Mouse (Mus musculus) kidney, adult 18-20 months (tissue): ENCODE results near the gene Ssh2.

Experiments
- DNase-seq: peaks from one replicate; pipeline ENCODE4 v3.0.0; 2021

Ssh2 gene

DNA sequence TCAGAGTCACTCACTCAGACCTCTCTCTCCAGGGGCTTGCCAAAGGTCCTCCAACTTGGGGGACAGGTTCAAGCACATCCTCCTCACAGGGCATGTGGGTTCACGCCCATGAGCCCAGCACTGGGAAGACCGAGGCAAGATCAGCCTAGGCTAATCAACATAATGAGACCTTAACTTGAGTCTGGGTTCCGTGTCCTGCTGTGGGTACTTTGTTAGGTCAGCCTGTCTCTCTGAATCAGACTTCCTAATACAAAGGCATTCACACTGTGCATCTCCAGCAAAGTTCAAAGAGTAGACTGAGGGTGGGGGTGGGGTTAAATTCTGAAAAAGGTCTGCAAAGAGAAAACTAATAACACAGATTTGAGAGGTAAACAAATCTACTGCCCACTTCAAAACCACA, 249.0 kb downstream of the Ssh2 start:
- no peak for DNase-seq

DNA sequence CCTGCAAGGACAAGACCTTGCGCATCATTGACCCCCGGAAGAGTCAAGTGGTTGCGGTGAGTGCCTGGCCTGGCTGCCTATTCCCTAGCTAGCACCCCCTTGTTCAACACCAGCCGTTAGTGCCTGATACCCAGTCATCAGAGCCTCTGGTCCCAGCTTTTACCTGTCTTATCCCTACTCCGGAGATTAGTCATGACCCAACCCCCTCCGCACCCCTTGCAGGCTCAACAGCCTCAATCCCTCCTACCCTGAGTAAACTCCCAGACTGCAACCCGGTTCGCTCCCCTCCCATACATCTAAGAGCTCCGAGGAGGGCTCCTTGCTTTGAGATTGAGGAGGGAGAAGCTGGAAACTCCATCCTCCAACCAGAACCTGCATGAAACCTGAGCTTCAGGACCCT, 250.5 kb downstream of the Ssh2 start:
- DNase-seq: no peak

DNA sequence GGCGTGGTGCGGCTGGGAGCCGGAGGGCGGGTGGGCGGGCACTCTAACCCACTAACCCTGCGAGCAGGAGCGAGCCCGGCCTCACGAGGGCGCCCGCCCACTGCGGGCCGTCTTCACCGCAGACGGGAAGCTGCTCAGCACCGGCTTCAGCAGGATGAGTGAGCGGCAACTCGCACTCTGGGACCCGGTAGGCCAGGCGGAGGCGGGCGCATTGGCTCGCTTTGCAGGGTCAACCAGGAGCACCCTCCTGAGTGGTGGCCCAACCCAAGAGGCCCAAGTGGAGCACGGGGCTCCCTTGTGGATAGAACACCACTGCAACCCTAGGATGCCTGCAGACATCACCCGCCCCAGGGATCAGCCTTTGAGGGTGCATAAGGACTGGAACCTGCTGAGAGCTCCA, 251.1 kb downstream of the Ssh2 start:
- DNase-seq: peak; percentile 83

DNA sequence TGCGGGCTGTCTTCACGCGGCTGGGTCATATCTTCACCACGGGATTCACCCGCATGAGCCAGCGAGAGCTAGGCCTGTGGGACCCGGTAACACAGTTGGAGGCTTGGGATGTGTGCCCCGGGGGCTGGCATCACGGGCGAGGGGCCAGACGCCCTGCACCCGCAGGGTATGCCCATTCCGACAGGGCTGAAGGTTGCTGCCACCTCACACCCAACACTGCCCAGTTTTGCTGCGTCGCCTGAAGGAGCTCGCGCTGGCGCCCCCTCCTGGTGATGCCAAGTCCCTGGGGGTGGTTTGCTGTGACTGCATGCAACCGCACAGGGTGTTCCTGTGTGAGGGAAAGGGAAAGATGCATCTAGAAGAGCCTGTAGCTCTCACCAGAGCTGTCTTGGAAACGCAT, 251.7 kb downstream of the Ssh2 start:
- peak; percentile 85 for DNase-seq

DNA sequence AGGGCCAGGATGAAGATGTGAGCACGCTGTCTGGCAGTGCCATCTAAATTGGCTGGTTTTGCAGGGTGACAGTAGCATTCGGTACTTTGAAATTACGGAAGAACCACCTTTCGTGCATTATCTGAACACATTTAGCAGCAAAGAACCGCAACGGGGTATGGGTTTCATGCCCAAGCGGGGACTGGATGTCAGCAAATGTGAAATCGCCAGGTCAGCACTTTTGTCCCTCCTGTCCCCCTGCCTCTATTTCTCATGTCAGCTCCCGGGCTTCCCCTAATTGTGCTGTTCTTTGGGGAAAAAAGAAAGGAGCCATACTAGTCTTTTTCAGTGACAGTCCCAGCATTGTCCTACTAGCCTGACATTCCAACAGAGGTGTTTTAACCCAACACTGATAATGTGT, 252.3 kb downstream of the Ssh2 start:
- no peak for DNase-seq

DNA sequence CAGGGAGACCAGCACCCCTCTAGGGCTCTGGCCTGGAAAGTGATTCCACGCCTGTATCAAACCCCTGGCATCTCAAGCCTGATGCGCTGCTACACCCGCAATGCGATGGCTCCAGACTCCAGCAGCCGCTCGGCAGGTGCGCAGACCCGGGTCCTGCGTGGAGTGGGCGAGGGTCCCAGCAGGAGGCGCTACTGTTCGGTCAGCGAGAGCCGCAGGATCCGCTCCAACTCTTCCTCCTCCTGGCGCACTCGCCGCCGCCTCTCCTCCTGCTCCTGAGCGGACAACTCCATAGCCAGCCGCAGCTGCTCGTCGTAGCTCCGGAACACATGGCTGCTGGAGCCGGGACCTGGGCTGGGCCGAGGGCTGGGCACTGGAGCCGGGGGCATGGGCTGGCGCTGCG, 255.3 kb downstream of the Ssh2 start:
- no peak for DNase-seq

DNA sequence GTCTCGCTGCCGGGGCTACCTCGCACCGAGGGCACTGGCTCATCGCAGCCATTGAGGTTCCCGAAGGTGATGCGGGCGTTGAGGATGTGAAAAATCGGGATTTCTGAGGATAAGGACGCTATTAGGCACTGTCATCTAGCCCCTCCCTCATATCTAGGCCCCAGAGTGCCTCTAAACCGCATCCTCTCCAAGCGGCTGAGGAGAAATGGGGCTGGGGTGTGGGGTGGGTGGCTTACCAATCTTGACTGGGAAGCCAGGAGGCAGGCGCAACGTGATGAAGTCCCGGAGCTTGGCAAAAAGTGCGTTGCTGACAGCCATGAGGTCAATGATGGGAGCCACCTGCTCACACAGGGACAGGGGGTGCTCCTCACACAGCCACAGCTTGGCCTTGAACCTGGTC, 256.7 kb downstream of the Ssh2 start:
- DNase-seq: no peak

DNA sequence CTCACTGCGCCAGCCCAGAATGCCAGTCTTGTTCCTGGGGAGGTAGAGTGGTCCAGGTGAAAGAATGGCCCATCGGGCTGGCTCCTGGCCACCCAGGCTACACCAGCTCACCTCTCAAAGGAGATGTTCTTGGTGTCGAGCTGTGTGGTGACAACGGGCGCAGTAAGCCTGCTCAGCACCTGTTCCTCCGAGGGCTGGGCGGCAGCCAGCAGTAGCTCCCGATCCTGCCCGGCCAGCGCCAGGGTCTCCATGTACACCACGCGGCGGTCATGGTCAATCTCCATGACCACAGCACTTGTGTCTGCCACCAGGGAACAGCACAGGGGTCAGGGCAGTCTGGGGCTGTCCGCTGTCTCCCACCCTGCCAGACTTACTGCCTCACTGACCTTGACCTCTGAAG, 260.1 kb downstream of the Ssh2 start:
- peak; percentile 23 for DNase-seq

DNA sequence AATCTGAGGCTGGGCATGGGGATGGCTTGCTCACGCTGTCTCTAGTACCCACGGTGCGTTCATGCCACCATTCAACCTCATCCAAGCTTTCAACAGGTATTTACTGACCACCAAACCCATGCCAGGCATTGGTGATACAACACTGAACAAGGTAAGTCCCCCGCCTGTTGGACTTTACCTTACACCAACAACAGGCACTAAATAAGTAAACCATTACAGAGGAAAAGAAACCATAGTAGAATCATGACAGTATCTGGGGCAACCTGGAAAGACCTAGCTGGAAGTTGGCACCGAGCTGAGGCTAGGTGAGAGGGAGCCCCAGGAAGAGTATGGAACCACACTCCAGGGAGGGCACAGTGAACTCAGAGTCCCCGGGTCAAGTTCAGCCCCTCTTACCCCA, 260.8 kb downstream of the Ssh2 start:
- peak; percentile 35 for DNase-seq

DNA sequence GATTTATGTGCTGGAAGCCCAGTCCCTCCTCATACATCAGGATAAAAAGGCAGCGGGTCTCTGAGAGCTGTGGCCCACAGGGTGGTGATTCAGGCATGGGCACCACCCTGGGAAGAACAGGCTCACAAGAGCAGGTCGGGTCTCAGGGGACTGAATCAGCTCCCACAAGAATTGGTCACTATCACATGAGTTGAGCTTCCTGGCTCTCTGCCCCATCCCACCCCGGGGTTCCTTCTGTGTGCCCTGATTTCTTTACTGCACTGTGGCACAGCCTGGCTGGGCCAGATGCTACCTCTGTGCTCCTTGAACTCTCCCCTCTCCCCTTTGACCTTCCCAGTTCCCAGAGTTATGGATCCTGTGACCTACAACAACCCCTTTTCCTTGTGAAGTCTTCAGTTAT, 267.0 kb downstream of the Ssh2 start:
- DNase-seq: no peak

DNA sequence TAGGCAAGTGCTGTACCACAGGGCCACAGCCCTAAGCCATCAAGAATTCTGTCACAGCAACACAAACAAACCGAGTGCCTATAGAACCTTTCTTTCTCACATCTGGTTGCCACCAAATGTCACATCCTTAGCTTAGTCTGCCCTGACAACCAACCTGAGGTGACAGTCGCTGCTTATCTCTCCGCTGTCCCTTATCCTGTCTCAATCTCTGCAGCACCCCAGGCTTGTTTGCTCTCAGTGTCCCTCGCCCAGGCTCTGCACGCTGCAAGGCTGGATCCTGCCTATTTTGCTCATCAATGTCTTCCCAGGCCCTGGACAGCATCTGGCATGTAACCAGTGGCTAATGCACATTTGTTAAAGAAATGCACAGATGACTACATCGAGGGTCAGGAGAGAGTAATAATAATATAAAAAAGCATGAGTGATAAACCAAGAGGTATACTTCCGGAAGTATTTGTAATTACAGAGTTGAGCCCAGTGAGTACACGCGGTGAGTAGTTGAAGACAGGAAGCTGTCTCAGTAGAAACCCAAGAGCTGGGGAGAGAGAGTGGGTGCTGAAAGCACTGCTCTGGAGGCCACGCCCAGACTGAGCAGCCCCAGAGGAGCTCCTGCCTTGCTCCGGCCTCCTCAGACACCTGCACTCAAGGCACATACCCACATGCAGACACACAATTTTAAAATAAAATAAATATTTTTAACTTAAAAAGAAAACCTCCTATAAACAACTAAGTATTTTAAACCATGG, 267.6 kb downstream of the Ssh2 start:
- DNase-seq: no peak

DNA sequence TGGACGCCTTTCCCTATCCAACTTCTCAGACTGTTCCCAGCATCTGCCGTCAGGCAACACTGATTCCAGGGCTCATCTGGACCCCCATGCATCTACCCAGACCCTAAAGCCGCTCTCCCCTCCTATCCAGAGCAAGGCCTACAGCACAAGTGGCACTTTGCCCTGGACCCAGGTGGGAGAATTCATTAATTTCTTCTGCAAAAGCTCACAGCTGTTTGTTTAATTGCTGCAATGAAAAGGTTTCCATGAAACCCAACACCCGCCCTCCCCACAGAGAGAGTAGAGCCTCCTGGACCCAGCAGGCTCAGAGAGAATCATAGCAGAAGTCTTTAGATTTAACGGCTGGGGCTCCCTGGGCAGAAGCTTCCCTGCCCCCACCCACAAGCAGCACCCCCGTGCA, 269.1 kb downstream of the Ssh2 start:
- DNase-seq: no peak

DNA sequence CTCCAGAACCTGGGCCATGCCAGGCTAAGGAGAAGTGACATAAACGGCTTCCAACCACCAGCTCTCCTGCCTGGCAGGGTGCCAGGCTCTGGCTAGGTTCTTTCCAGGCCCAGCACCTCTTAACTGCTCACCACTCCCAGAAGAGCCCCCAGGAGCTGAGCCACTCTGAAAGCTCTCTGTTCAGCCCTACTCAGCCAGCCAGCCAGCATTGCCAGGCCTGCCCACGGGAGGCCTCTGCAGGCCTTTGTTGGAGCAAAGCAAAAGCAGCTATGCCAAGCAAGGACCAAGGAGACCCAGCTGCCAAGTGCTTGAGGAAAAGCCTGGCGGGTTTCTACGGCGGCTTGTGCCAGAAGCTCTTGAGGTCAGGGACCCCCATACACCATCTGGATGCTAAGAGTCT, 270.7 kb downstream of the Ssh2 start:
- no peak for DNase-seq

DNA sequence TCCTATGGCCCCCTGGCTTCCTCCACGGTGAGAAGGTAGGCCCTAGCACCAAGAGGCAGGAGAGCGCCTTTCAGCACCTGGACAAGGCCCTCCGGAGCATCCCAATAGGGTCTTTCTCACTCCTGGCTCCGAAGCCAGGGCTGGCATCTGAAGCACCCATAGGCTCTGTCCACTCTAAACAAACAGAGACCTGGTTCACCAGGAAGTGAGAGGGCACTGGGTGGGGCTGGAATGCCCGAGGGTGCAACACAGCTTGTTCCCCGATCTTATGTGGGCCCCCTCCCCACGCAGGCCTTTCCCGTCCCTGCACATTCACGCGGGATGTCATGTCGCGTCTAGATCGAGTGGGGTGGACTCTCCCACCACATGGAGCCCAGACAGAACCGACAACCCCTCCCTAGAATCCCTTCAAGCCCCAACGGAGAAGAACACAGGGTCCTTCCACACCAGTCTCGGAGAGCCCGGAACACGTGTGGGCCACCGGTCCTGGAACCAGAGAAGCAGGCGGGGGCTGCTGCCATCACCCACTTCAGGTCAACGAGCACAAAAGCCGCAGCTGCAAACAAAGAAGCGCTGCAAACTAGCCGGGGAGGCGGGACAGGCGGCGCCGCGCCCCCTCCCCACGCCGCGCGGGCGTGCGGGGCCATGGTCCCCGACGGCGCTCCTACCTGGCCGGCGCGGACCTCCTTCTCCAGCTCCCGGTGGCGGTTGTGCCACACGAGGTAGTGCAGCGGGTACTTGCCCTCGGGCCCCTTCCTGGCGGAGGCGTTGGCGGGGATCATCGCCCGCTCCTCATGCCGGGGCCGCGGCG, 272.9 kb downstream of the Ssh2 start:
- DNase-seq: no peak

DNA sequence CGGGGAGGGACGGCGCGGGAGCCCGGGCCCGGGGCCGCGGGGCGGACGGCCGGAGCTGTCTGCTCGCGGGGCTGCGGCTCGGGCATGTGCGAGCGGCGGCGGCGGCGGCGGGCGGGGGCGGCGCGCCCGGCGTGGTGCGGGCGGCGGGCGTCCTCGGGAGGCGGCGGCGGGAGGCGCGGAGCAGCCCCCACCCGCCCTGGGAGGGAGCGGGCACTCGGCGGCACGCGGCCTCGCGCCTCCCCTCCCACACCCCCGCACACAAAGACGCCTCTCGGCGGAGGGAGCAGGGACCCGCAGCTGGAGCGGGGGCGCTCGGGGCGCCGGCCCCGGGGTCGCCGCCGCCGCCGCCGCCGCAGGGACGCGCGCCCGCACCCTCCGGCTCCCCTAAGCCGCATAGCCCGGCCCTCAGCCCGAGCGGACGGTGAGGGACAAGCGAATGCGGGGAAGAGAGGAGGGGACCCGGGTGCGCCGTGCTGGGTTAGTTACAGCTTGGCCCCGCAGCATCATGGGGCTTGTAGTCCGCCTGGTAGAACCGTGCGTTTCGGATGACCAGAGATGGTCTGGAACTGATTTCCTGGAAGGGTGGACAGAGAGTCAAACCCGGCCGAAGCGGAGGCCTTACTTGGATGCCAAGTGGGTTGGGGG, 273.6 kb downstream of the Ssh2 start, which contains the start of gene Ankrd13b:
Gene Ankrd13b (minus strand): TSS at position 88 of the 645 bp plus-strand sequence.
- peak; percentile 76 for DNase-seq

DNA sequence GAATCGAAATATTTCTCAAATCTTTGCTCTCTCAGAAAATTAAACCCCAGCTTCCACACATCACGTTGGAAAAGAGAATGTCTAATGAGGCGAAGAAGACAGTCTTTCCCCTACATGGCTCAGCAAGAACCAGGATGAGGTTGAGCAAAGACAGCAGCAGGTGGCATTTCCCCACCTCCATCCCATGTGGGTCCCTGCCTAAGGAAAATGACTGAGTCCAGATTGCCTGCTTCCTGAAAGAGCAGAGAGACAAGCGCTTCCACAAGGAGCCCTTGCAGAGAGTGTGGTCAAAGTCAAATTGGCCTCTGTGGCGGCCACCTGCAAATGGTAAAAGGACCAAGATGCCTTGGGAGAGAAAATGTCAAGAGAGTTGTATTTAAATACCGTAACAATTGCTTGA, 274.4 kb downstream of the Ssh2 start:
- no peak for DNase-seq

DNA sequence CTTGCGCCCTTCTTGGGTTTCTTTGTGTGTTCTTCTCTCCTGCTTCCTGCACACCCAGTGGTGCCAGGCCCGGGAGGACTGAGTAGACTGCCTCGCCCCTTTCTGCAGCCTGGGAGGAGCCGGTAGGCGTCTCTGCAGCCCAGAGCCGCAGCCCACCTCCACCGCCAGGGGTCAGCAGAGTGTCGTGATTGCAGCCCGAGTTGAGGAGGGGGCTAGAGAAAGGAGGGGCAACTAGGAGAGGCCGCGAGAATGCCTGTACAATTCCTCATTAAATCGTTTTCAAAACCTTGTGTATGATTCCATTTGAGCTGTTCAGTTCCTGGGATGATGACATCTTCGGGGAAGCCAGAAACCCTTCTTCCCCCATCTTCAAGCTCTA, 275.0 kb downstream of the Ssh2 start:
- peak; percentile 87 for DNase-seq

DNA sequence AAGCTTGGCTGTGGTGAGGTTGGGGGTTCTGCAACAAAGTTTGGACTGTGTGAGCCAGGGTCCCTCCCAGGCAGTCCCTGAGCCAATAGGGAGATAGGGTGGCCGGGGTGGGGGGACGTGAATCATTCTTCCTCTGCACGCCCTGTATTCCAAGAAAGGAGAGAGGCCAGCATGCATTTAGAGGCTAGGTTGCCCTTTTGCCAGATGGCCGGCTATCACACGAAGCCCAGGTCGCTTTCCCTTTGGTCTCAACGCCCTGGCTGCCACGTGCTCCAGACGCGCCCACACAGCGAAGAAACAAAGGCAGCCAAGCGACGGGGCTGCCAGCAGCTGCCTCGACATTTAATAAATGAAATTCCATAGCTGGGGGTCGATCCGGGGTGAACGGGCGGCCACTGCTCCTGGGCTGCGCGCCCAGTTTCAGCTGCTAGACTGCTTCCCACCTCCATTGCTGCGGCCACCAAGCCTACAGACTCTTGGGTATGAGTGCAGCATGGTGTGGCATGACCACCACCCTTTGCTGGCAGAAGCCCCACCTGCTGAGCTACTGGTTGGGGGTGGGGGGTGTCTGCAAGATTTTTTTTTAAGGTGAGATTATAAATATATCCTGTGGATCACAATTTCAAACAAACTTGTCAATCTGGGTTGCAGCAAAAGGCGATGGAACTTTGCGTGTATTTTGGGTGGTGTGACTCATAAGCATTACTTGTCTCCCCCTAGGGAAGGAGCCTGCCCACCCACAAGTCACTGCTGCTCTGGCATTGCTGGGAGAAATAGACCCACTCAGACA, 275.6 kb downstream of the Ssh2 start:
- DNase-seq: peak; percentile 38

DNA sequence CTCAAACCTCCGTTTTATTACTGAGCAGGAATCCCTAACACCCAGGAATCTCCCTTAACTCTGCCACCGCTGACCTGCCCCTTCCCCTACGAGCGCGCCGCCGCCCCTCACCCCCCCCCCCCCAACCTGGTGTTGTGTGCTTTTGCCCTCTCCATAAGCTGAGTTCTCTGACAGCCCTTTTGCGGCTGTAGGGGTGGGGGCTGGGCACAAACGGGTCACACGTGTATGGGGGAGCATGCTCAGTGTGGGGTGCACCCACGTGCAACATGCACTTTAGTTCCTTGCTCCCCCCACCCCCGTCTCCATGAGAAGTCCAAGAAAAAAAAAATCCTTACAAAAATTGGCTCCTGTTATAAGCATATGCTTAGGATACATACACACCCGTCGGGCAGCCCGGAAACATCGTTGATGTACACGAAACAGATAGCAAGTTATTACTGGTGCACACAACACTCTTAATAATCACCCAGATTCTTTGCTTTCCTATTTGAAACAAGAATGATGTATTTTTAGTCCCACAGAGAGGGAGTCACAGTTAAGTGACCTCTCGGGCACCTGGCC, 276.3 kb downstream of the Ssh2 start:
- DNase-seq: no peak

DNA sequence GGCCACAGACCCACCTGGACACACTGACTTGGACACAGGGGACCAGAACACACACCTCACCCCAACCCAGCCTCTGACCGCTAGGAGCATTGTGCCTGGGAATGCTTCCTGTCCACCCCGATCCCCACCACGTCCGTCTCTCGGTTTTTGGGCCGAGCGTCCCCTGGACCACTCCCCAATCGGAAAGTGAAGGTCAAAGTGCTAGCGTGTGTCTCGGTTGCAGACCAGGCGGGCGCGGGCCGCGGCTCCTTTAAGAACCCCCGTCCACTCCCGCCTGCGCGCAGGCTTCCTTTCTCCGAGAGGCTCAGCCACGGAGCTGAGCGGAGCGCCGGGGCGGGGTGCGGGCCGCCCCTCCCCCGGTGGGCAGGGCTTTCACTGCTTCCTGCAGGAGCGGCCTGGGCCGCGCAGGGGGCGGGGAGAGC, 276.8 kb downstream of the Ssh2 start:
- peak; percentile 94 for DNase-seq

DNA sequence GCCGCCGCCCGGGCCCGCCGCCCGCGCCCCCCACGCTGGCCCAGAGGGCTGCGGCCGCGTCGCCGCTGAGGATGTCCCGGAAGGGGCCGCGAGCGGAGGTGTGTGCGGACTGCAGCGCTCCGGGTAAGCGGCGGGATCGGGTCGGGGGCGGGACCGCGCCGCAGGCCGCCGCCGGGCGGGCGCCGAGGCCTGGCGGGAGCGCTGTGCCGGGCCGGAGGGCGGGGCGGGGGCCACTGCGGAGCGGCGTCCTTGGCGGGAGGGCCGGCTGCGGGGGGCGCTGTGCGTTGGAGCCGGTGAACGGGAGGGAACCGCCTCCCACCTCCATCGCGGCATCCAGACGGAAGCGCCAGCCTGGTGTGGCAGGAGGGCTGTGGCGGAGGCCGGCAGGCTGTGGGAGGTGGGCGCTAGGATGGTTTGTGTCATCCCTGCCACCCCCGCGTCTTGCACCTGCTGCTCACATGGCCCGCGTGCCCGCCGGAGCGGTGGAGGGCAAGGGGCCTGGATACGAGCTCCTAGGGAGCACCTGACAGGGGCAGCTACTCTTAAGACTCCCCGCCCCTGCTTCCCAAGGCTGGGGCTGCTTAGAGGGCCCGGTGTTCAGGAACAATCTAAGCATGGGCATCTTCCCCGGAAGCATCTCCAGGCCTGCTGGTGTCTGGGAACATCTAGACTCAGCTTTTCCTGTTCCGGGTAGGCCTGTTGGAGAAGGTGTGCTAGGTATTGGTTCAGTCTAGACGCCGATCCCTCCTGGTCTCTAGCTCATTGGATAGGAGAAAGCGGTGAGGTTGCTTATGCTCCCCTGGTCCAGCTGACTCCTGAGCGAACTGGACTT, 277.6 kb downstream of the Ssh2 start, which contains the start of gene Git1:
Gene Git1 (plus strand): TSS at position 51 of the 832 bp plus-strand sequence.
- DNase-seq: peak; percentile 57

DNA sequence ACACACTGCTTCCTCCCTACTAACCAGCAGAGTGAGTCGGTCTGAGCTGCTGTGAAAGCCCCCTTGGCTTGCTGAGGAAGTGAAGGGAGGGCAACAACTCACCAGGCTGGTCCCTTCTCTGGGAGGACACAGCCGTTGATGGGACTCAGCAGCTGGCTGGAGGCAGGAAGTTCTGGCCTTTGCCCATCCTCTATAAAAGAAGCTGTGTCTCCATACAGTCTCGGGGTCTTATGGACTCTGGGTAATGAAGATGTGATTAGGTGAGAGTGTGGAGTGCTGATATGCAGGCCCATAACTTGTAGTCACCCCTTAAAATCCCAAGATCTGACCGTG, 278.2 kb downstream of the Ssh2 start:
- no peak for DNase-seq
